Mouse (Mus musculus): ENCODE data around the gene Crhr1.

The Crhr1 gene

GRCm38 (mm10) chr11:104190008-104190407 is 57.4 kb downstream of the Crhr1 start:
- no peak for DNase-seq (ENCODE audit: low read depth, low spot score)

- DNase-seq (ENCODE audit: low read depth, low spot score): no peak
Observed at GRCm38 (mm10) chr11:104195382-104195781, 62.7 kb downstream of the Crhr1 start.

- peak; percentile 97 for DNase-seq (ENCODE audit: low read depth, low spot score)
Observed at GRCm38 (mm10) chr11:104195791-104196190, 63.1 kb downstream of the Crhr1 start.

- peak; percentile 38 for DNase-seq (ENCODE audit: low read depth, low spot score)
Observed at GRCm38 (mm10) chr11:104197861-104198260, 65.2 kb downstream of the Crhr1 start.

GRCm38 (mm10) chr11:104203271-104203670 is 70.6 kb downstream of the Crhr1 start:
- DNase-seq (ENCODE audit: low read depth, low spot score): no peak

- DNase-seq (ENCODE audit: low read depth, low spot score): no peak
Observed at GRCm38 (mm10) chr11:104206573-104206972, 73.9 kb downstream of the Crhr1 start.

- DNase-seq (ENCODE audit: low read depth, low spot score): peak; percentile 54
Observed at GRCm38 (mm10) chr11:104209041-104209440, 76.4 kb downstream of the Crhr1 start.

GRCm38 (mm10) chr11:104211251-104211650 is 78.6 kb downstream of the Crhr1 start:
- DNase-seq (ENCODE audit: low read depth, low spot score): no peak

GRCm38 (mm10) chr11:104214128-104214527 is 81.5 kb downstream of the Crhr1 start:
- peak; percentile 43 for DNase-seq (ENCODE audit: low read depth, low spot score)

GRCm38 (mm10) chr11:104218075-104218474 is 85.4 kb downstream of the Crhr1 start:
- no peak for DNase-seq (ENCODE audit: low read depth, low spot score)

- DNase-seq (ENCODE audit: low read depth, low spot score): no peak
Observed at GRCm38 (mm10) chr11:104220291-104220690, 87.6 kb downstream of the Crhr1 start.

GRCm38 (mm10) chr11:104221751-104222150 is 89.1 kb downstream of the Crhr1 start:
- peak; percentile 64 for DNase-seq (ENCODE audit: low read depth, low spot score)

- no peak for DNase-seq (ENCODE audit: low read depth, low spot score)
Observed at GRCm38 (mm10) chr11:104223301-104223700, 90.6 kb downstream of the Crhr1 start.

Measured in ES-CJ7 (cell line).